Mouse (Mus musculus) granulocyte monocyte progenitor cell, adult 5-6 weeks (primary cell): ENCODE results near the gene Endou. TPM values are rescaled to one million over a fixed set of nuclear protein-coding genes. Genes with fewer than 3 reads are reported as not detected.

Source experiments
- ATAC-seq: replicated peaks from 2 replicates; pipeline ENCODE4 v1.8.0; 2016; ENCODE audit warnings: mild to moderate bottlenecking, moderate TSS enrichment, inconsistent platforms; ENCODE audit not compliant: poor library complexity, severe bottlenecking
- total RNA-seq, 2 experiments: library from RNA; stranded (forward) in 1 of 2; stranded (reverse) in 1 of 2; fragments of 200-712, 200-1000 nt in 1 of 2; fragments of >200 nt in 1 of 2; fragmentation: Nextera tagmentation in 1 of 2; gene quantifications; 2 replicates each; pipeline ENCODE4 v1.2.3; 2014 to 2017

Gene Endou
- total RNA-seq, 2 experiments from 2014 or later, result 2.2 to 2.8 TPM

- ATAC-seq, result no peak
These were observed 774 bp downstream of the Endou start for GRCm38 (mm10) chr15:97730365-97730764.

- ATAC-seq, result no peak
These were observed 2.3 kb downstream of the Endou start for GRCm38 (mm10) chr15:97728804-97729203.

DNA sequence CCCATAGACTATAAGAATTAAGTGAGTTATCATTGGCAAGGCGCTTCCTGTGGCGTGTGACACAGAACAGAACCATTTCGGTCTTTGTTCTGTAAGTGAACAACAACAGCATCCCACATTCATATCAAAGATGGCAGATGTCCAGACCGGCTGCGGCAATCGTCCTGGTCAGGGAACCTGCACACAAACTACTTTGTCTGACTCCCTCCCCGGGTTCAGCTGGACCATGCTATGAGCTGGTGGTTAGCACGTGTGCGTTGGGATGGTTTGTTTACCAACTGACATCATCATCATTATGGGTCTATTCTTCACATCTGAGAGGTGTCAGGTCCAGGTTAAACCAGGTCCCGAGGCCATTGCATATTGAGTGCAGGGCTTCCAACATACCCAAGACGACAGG lies 2.7 kb downstream of the Endou start:
- ATAC-seq, result no peak

GRCm38 (mm10) chr15:97727520-97727919 lies 3.6 kb downstream of the Endou start:
- 0 out of 2 replicates have a peak, but pooled peaks have one; percentile 4 for ATAC-seq

DNA sequence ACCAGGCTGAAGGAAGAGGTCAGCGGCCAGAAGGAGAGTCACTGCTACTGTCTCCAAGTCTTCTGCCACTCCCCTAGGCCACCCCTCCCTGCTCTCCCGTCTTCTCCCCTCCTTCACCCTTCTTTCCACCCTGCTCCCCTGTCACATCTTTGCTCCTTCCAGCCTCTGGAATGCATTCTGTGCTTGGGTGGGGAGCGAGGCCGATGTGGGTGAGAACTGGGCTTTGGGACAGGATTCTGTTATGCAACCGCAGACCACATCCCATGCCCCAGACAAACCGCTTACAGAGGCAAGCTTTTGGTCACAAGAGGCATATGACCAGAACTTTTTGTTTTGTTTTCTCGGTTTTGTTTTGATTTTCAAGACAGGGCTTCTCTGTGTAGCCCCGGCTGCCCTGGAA lies 4.1 kb downstream of the Endou start:
- peak; percentile 64 for ATAC-seq

DNA sequence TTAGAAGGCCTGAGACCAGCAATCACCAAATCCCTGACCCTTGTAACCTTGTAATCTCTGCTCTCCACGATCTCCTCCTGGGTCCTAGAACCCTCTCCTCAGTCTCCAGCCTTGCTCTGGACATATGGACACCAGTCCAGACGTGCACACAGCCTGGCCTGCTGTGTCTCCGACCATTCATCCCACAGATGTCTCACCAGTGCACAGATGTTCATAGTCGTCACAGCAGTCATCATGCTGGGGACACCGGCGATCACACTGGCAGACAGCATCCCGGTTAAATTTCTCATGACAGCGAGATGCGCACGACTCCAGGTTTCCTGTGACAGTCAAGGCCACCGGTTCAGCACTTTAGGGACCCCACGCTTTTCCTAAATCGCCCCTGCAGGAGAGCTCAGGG lies 4.8 kb downstream of the Endou start:
- no peak for ATAC-seq

GRCm38 (mm10) chr15:97725198-97725785 lies 5.8 kb downstream of the Endou start:
- ATAC-seq, result peak; percentile 55

GRCm38 (mm10) chr15:97724346-97725197 lies 6.6 kb downstream of the Endou start:
- no peak for ATAC-seq

GRCm38 (mm10) chr15:97723536-97724345 lies 7.4 kb downstream of the Endou start:
- ATAC-seq, result no peak

GRCm38 (mm10) chr15:97721008-97721701 lies 10.0 kb downstream of the Endou start:
- peak; percentile 71 for ATAC-seq

DNA sequence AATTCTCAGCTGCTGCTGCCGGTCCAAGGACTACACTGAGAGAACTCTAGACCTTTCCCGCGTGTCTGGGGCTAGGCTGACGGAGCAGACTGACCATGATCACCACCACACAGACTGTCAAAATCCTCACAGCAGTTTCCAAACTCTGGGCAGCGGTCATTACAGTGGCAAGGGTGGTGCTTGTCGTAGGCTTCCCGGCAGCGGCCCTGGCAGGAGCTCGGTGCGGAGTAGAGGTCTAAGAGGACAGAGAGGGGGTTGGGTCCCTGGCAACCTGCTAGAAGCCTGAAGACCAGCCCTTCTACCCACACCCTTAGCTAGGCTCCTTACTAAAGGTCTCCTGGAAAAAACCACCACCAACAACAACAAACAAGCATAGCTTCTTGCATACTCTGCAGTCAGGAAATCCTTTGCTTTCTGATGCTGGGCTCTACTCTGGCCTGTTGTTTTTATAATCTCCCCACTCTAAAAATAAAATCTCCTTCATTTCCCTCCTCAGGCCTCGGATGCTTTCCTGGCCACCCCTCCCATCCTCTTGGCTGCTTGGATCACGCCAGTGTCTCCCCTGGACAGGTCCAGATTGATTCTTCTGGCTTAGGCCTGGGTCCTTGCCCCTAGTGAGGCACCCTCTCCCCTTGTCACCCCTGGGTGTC lies 11.0 kb downstream of the Endou start:
- no peak for ATAC-seq

- ATAC-seq, result no peak
These were observed 11.6 kb downstream of the Endou start for GRCm38 (mm10) chr15:97719494-97719893.

DNA sequence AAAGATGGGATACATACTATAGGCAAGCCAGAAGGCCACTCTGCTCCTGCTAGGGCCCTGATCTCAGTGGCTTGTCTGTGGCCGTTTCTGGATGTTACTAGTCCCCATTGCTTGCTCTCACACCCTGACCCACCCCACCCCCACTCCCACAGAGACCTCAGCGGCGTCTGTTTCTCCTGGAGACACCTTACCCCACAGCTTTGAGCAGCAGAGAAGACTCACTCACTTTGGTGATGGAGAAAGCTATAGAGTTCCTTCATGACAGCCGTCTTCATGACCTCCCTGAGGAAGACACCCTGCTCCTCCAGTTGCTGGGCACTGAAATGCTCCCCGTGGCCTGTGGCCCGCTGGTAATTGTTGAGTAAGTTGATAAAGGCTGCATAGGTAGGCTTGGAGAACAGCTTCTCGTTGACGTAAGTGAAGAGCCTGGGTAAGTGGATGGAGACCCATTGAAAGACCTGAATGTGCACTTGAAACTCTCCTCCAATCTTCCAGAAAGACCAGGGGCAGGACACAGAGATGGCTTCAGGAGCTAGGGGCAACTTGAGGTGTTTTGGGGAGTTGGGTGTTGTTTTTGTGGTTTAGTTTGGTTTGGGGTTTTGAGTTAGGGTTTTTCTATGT lies 12.5 kb downstream of the Endou start:
- no peak for ATAC-seq

DNA sequence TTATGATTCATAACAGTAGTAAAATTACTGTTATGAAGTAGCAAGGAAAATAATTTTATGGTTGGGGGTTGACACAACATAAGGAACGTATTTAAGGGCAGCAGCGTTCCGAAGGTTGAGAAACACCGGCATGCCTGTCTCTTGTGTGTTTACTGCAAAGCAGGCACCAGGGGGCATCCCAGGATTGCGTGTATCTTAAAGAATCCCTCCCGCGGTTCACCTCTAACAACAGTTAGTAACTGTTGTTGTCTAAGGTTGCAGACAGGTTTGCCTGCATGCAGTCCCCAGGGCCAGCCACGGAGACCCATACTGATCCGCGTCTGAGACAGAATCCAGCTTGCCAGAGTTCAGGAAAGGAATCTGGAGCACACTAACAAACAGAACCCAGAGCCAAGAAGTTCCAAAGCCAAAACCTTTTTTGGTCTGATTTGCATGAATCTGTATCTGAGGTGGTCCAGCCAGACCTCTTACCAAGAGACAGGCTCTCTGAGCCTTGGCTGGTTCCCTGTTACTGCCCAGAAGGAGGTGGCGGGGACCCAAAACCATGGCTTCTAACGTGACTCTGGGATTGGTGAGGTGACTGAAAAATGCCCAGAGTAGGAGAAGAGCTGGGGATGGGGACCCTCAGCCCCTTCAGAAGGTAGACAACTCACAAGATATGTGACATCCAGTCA lies 13.1 kb downstream of the Endou start:
- peak; percentile 63 for ATAC-seq

- ATAC-seq, result no peak
These were observed 14.4 kb downstream of the Endou start for GRCm38 (mm10) chr15:97716782-97717181.

- ATAC-seq, result no peak
These were observed 15.4 kb downstream of the Endou start for GRCm38 (mm10) chr15:97715734-97716133.

- ATAC-seq, result no peak
These were observed 16.1 kb downstream of the Endou start for GRCm38 (mm10) chr15:97715083-97715482.

- ATAC-seq, result no peak
These were observed 18.6 kb downstream of the Endou start for GRCm38 (mm10) chr15:97712546-97712945.

- no peak for ATAC-seq
These were observed 20.2 kb downstream of the Endou start for GRCm38 (mm10) chr15:97710906-97711305.
